Mouse (Mus musculus) stomach, embryonic 16.5 days (tissue): Measurements from ENCODE around the gene Bcdin3d. TPM values are rescaled to one million over a fixed set of nuclear protein-coding genes. Genes with fewer than 3 reads are reported as not detected.

Experiments used
- ATAC-seq: fragments of 200-750 bp; cut with Nextera tagmentation; 2 replicates; pipeline ENCODE4 v1.8.0; 2017; ENCODE audit warnings: moderate number of reproducible peaks, moderate TSS enrichment; ENCODE audit not compliant: insufficient read depth, low FRiP score
- H3K27ac ChIP-seq: fragments of 300-500 bp; sonication (generic); 2 replicates; pipeline ENCODE4 v1.5.1; 2014; ENCODE audit warnings: low read length
- H3K27me3 ChIP-seq: fragments of 300-500 bp; sonication (generic); 2 replicates; pipeline ENCODE4 v1.6.1; 2014; ENCODE audit warnings: low read length, control low read depth, mixed read lengths; ENCODE audit not compliant: control insufficient read depth, insufficient read depth
- H3K36me3 ChIP-seq: fragments of 300-500 bp; sonication (generic); 2 replicates; pipeline ENCODE4 v1.6.1; 2014; ENCODE audit warnings: low read length; ENCODE audit not compliant: control insufficient read depth, insufficient read depth
- H3K4me1 ChIP-seq: fragments of 300-500 bp; sonication (generic); 2 replicates; pipeline ENCODE4 v1.6.1; 2014; ENCODE audit warnings: low read length, control low read depth, mixed read lengths; ENCODE audit not compliant: control insufficient read depth, insufficient read depth
- H3K4me2 ChIP-seq: fragments of 300-500 bp; sonication (generic); 2 replicates; pipeline ENCODE4 v1.6.1; 2014; ENCODE audit warnings: low read depth, low read length, mixed read lengths
- H3K4me3 ChIP-seq: fragments of 300-500 bp; sonication (generic); replicated peaks from 2 replicates; pipeline ENCODE4 v1.5.1; 2014; ENCODE audit warnings: mild to moderate bottlenecking, low read length
- H3K9ac ChIP-seq: fragments of 300-500 bp; sonication (generic); 2 replicates; pipeline ENCODE4 v1.6.1; 2014; ENCODE audit warnings: low read length
- H3K9me3 ChIP-seq: fragments of 300-500 bp; sonication (generic); replicated peaks from 2 replicates; pipeline ENCODE4 v1.6.1; 2016; ENCODE audit warnings: low read length, control low read depth; ENCODE audit not compliant: control insufficient read depth
- WGBS: fragments of 180-500 bp; shearing (Covaris S2); extraction: QIAGEN DNeasy Blood & Tissue Kit; methylation state at CpG from one replicate; pipeline ENCODE4 v1.1.7; 2014; 5-methylcytosine and 5-hydroxymethylcytosine counted together
- polyA plus RNA-seq: library from polyadenylated mRNA; unstranded; fragments of >200 nt; fragmentation: Nextera tagmentation; extraction: Ambion mirVana; gene quantifications from 2 replicates; pipeline ENCODE4 v1.2.1, GENCODE M21; 2015

Bcdin3d gene
- polyA plus RNA-seq, 1 experiment from 2014 or later, result 12.9 TPM

- Histone ChIP-seq H3K9me3 (no peaks in the 10 kb centered on the region), H3K36me3 (peaks cover 10% of the 10 kb centered on the region; the same call in 1 of the 2 replicates), H3K27me3 (no peaks in the 10 kb centered on the region), H3K9ac (no peak overlapping the region), H3K4me3 (no peak overlapping the region), H3K4me1 (peaks cover 6% of the 10 kb centered on the region), H3K4me2 (no peak overlapping the region), H3K27ac (no peak overlapping the region)
- no peak for ATAC-seq
- WGBS, result 36% methylated on average over 3 of the region's 3 CpGs
Measured at GRCm38 (mm10) chr15:99469067-99469466, 5.5 kb downstream of the Bcdin3d start.

- Histone ChIP-seq H3K27ac (no peak overlapping the region), H3K36me3 (no peaks in the 10 kb centered on the region), H3K9ac (peak overlapping the region; percentile 46; the same call in 1 of the 2 replicates), H3K27me3 (no peaks in the 10 kb centered on the region), H3K4me2 (peak overlapping the region; percentile 41), H3K4me3 (no peak overlapping the region), H3K4me1 (peaks cover 7% of the 10 kb centered on the region; the same call in 1 of the 2 replicates), H3K9me3 (no peaks in the 10 kb centered on the region)
- 52% methylated on average over 13 of the region's 13 CpGs for WGBS
- ATAC-seq, result 0 out of 2 replicates have a peak, but pooled peaks have one; percentile 14
Measured at GRCm38 (mm10) chr15:99463194-99463593, 11.3 kb downstream of the Bcdin3d start.

GRCm38 (mm10) chr15:99457606-99458401 is 16.7 kb downstream of the Bcdin3d start, which contains the start of gene Nckap5l:
Gene Nckap5l, minus strand, starts transcription at chr15:99457748.
- H3K27me3 ChIP-seq, result no peaks in the 10 kb centered on the region
- under 1% methylated on average over 45 of the region's 45 CpGs for WGBS
- peak within 1 kb of the TSS; percentile 92 for H3K27ac ChIP-seq
- H3K4me2 ChIP-seq, result peak within 1 kb of the TSS; percentile 90
- no peaks in the 10 kb centered on the region for H3K36me3 ChIP-seq
- H3K9ac ChIP-seq, result peak within 1 kb of the TSS; percentile 82
- H3K4me1 ChIP-seq, result peaks cover 23% of the 10 kb centered on the region
- H3K4me3 ChIP-seq, result peak within 1 kb of the TSS; percentile 81
- peak; percentile 97 for ATAC-seq
- no peaks in the 10 kb centered on the region for H3K9me3 ChIP-seq

- Histone ChIP-seq H3K36me3 (no peaks in the 10 kb centered on the region), H3K9ac (peak overlapping the region; percentile 82), H3K9me3 (no peaks in the 10 kb centered on the region), H3K4me2 (peak overlapping the region; percentile 90), H3K4me1 (peaks cover 21% of the 10 kb centered on the region), H3K27me3 (no peaks in the 10 kb centered on the region), H3K4me3 (peak overlapping the region; percentile 81), H3K27ac (peak overlapping the region; percentile 92)
- under 1% methylated on average over 42 of the region's 43 CpGs for WGBS
- peak; percentile 71 for ATAC-seq
Measured at GRCm38 (mm10) chr15:99456963-99457605, 17.4 kb downstream of the Bcdin3d start.

- WGBS, result 18% methylated on average over 7 of the region's 7 CpGs
- Histone ChIP-seq H3K36me3 (no peaks in the 10 kb centered on the region), H3K27ac (peak overlapping the region; percentile 92), H3K9ac (peak overlapping the region; percentile 82), H3K4me3 (peak overlapping the region; percentile 81), H3K4me2 (peak overlapping the region; percentile 90), H3K4me1 (peaks cover 21% of the 10 kb centered on the region), H3K9me3 (no peaks in the 10 kb centered on the region), H3K27me3 (no peaks in the 10 kb centered on the region)
- ATAC-seq, result no peak
Measured at GRCm38 (mm10) chr15:99456338-99456962, 18.1 kb downstream of the Bcdin3d start.

- H3K36me3 ChIP-seq, result no peaks in the 10 kb centered on the region
- H3K4me2 ChIP-seq, result no peak overlapping the region
- no peaks in the 10 kb centered on the region for H3K9me3 ChIP-seq
- no peaks in the 10 kb centered on the region for H3K27me3 ChIP-seq
- no peak overlapping the region for H3K27ac ChIP-seq
- H3K4me1 ChIP-seq, result peaks cover 21% of the 10 kb centered on the region
- WGBS, result 74% methylated on average over 3 of the region's 3 CpGs
- no peak for ATAC-seq
- peak overlapping the region; percentile 44; the same call in 1 of the 2 replicates for H3K9ac ChIP-seq
- H3K4me3 ChIP-seq, result no peak overlapping the region
Measured at GRCm38 (mm10) chr15:99455415-99455814, 19.1 kb downstream of the Bcdin3d start.

GRCm38 (mm10) chr15:99454585-99455279 is 19.8 kb downstream of the Bcdin3d start:
- H3K4me3 ChIP-seq, result no peak overlapping the region
- WGBS, result 76% methylated on average over 7 of the region's 7 CpGs
- H3K4me1 ChIP-seq, result peaks cover 26% of the 10 kb centered on the region
- H3K36me3 ChIP-seq, result no peaks in the 10 kb centered on the region
- H3K9me3 ChIP-seq, result no peaks in the 10 kb centered on the region
- no peak overlapping the region for H3K27ac ChIP-seq
- ATAC-seq, result no peak
- H3K27me3 ChIP-seq, result no peaks in the 10 kb centered on the region
- peak overlapping the region; percentile 44; the same call in 1 of the 2 replicates for H3K9ac ChIP-seq
- no peak overlapping the region for H3K4me2 ChIP-seq

GRCm38 (mm10) chr15:99453153-99453900 is 21.2 kb downstream of the Bcdin3d start:
- H3K27me3 ChIP-seq, result no peaks in the 10 kb centered on the region
- no peak overlapping the region for H3K9ac ChIP-seq
- no peaks in the 10 kb centered on the region for H3K36me3 ChIP-seq
- ATAC-seq, result no peak
- no peaks in the 10 kb centered on the region for H3K9me3 ChIP-seq
- WGBS, result 76% methylated on average over 11 of the region's 11 CpGs
- H3K4me3 ChIP-seq, result no peak overlapping the region
- no peak overlapping the region for H3K27ac ChIP-seq
- H3K4me2 ChIP-seq, result no peak overlapping the region
- H3K4me1 ChIP-seq, result peaks cover 32% of the 10 kb centered on the region
